Mouse (Mus musculus) spleen, adult 2 months (tissue): ENCODE measurements around the gene Pid1. TPM values are rescaled to one million over a fixed set of nuclear protein-coding genes. Genes with fewer than 3 reads are reported as not detected.

ENCODE experiments used
- DNase-seq, 2 experiments: peaks; one replicate each; pipeline versions ENCODE4 v3.0.0 to v3.0.0-alpha.2; 2012 to 2021; ENCODE audit warnings: low spot score in 2 of 2, low read depth in 1 of 2
- H3K27ac ChIP-seq: fragments of 200-500 bp; 2 replicates; pipeline ENCODE4 v1.5.1; 2012; ENCODE audit warnings: low read length, inconsistent platforms; ENCODE audit not compliant: insufficient read depth
- H3K27me3 ChIP-seq: fragments of 200-500 bp; 2 replicates; pipeline ENCODE4 v1.6.1; 2012; ENCODE audit warnings: mild to moderate bottlenecking, moderate library complexity, low read length, inconsistent platforms; ENCODE audit not compliant: control insufficient read depth, insufficient read depth
- H3K36me3 ChIP-seq: fragments of 200-500 bp; 2 replicates; pipeline ENCODE4 v1.6.1; 2012; ENCODE audit warnings: mild to moderate bottlenecking, low read length, inconsistent platforms; ENCODE audit not compliant: control insufficient read depth, insufficient read depth
- H3K4me1 ChIP-seq: fragments of 200-500 bp; 2 replicates; pipeline ENCODE4 v1.6.1; 2011; ENCODE audit warnings: inconsistent platforms; ENCODE audit not compliant: control insufficient read depth, insufficient read depth, insufficient read length
- H3K4me3 ChIP-seq: fragments of 200-500 bp; 2 replicates; pipeline ENCODE4 v1.5.1; 2011; ENCODE audit warnings: mild to moderate bottlenecking, inconsistent platforms; ENCODE audit not compliant: insufficient read depth, insufficient read length; ENCODE audit errors: extremely low read depth
- CTCF ChIP-seq: fragments of 200-500 bp; IDR thresholded peaks from 2 replicates; pipeline ENCODE4 v1.5.1; 2011; ENCODE audit warnings: mild to moderate bottlenecking, inconsistent platforms; ENCODE audit not compliant: insufficient read depth, insufficient read length, insufficient replicate concordance; ENCODE audit errors: extremely low read depth
- POLR2A ChIP-seq: fragments of 200-500 bp; IDR thresholded peaks from 2 replicates; pipeline ENCODE4 v1.6.1; 2011; ENCODE audit warnings: low read depth, low read length, inconsistent platforms
- WGBS: fragments of 180-500 bp; shearing (Covaris S2); methylation state at CpG from one replicate; pipeline ENCODE4 v1.1.7; 2018; 5-methylcytosine and 5-hydroxymethylcytosine counted together
- polyA plus RNA-seq: library from polyadenylated mRNA; depleted of rRNA; stranded (reverse); fragments of >200 nt; gene quantifications from 2 replicates; pipeline ENCODE4 v1.2.3, GENCODE M21; 2012

Pid1 gene
- polyA plus RNA-seq, 1 experiment, result 8.4 TPM

DNA sequence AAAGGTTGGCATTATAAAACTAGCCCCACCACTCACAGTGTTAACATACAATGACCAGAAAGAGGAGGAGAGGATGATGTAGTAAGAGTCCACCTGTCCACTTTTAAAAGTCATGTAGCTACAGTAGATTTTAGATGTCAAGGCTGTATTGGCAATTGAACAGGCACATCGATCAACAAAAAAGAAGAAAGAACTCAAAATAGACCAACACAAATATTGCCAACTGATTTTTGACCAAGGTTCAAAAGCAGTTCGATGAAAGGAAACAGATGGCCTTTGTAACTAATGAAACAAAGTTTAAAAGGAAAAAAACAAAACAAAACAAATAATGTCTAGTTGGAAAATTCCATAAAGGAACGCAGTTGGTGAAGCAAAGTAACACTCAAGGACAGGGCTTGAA, 35.7 kb upstream of the Pid1 start:
- H3K27me3 ChIP-seq, result no peaks in the 10 kb centered on the region
- WGBS, result 77% methylated on average over 3 of the region's 3 CpGs
- H3K36me3 ChIP-seq, result no peaks in the 10 kb centered on the region
- no peaks in the 10 kb centered on the region for H3K4me1 ChIP-seq
- no peak overlapping the region for H3K27ac ChIP-seq
- TF ChIP-seq CTCF (no peak), POLR2A (no peak)
- no peak for DNase-seq
- no peak overlapping the region for H3K4me3 ChIP-seq

DNA sequence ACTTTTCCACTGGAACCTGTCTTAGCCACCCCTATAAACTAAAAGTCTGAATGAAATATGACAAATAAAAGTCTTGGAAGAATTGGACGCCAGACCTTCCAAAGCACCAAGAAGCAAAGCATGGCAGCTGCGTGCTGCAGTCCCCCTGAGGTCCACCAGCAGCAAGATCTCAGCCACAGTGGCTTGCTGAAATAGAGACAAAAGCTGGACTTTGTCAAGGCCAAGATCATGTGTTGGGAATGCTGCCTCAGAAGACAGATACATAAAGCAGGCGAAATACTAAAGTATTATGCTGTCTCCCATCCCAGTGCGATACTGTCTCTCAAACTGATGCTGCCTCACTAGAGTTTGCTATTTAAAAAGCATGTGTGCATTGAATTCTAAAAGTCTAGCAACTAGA, 35.1 kb upstream of the Pid1 start:
- no peaks in the 10 kb centered on the region for H3K27me3 ChIP-seq
- H3K27ac ChIP-seq, result no peak overlapping the region
- no peak for DNase-seq
- 89% methylated on average over 4 of the region's 4 CpGs for WGBS
- no peak overlapping the region for H3K4me3 ChIP-seq
- H3K36me3 ChIP-seq, result no peaks in the 10 kb centered on the region
- no peaks in the 10 kb centered on the region for H3K4me1 ChIP-seq
- TF ChIP-seq POLR2A, result no peak
- TF ChIP-seq CTCF, result no peak

DNA sequence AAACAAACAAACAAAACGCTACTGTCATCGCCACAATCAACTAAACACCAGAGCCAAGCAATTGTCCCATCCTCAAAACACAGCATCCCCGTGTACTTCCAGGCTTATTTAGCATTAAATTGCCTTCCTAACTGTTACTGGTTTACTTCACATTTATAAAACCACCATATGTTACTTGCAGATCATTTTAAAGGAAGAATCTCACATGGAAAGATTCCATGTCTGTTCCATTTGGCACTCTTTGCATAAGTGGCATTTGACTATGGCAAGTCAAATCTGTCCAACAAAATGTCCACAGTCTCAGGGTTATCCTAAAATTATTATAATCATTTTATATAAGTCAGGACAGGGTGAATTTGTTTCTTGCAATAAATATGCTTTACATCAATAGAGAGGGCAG, 32.8 kb upstream of the Pid1 start:
- no peak for DNase-seq
- Histone ChIP-seq H3K36me3 (no peaks in the 10 kb centered on the region), H3K4me3 (no peak overlapping the region), H3K27me3 (no peaks in the 10 kb centered on the region), H3K4me1 (no peaks in the 10 kb centered on the region), H3K27ac (no peak overlapping the region)
- TF ChIP-seq CTCF (no peak), POLR2A (no peak)
- WGBS, result 68% methylated on average over 3 of the region's 3 CpGs

DNA sequence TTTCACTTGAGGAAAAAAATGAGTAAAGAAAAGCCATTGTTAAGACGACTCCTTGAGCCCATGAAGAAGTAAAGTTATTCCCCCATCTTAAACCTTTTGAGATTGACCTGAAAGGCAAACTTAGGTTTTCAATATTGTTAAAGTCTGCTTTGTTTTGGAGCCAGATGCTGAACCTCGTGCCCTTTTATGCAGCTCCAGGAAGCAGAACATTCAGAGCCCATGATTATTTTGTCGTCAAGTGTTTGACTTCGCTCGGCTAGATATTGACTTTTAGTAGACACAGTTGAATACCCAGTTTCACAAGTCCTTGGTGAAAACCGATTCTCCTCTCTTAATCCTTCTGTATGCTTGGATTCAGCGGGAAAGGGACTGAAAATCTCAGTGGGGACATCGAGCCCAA, 31.9 kb upstream of the Pid1 start:
- no peak overlapping the region for H3K4me3 ChIP-seq
- TF ChIP-seq POLR2A (no peak), CTCF (no peak)
- no peaks in the 10 kb centered on the region for H3K27me3 ChIP-seq
- no peak overlapping the region for H3K27ac ChIP-seq
- no peaks in the 10 kb centered on the region for H3K4me1 ChIP-seq
- 81% methylated on average over 8 of the region's 8 CpGs for WGBS
- DNase-seq, result no peak
- no peaks in the 10 kb centered on the region for H3K36me3 ChIP-seq

DNA sequence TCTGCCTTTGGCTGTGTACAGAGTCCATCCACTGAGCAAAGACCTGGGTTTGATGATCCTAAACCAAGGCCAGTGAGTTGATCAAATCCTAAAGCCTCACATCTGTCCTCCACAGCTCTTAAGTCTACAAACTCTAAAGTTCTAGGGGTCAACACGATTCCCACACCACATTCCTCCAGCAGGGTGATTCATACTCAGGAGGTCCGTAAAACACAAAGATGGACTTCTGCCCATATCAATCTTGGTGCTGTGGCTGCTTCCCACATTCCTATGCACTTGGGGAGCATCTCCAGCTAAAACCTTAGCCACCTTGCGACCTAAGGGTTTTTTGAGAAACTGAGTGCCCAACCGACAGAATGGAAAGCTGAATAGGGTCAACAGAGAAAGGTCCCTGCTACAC, 27.0 kb upstream of the Pid1 start:
- H3K36me3 ChIP-seq, result no peaks in the 10 kb centered on the region
- TF ChIP-seq POLR2A (no peak), CTCF (no peak)
- H3K27me3 ChIP-seq, result no peaks in the 10 kb centered on the region
- H3K4me1 ChIP-seq, result no peaks in the 10 kb centered on the region
- no peak for DNase-seq
- no peak overlapping the region for H3K27ac ChIP-seq
- H3K4me3 ChIP-seq, result no peak overlapping the region
- WGBS, result 82% methylated on average over 4 of the region's 4 CpGs

DNA sequence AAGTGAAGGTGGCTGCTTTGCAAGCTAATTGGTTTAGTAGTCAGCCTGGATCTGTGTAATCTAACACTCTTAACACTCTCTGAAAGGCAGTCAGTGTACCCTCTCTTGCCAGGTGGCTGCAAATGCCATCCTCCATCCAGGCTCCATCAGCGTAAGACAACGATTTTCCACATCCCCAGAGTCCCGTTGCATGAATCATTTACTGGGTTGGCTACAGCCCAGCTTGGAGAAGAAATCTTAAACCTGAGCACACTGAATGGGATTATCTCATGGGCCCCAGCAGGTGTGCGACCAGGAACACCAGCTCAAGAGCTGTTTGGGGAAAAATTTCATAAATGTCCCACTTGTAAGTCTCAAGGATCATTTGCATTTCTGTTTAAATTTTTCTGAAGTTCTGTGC, 23.6 kb upstream of the Pid1 start:
- H3K4me3 ChIP-seq, result no peak overlapping the region
- 84% methylated on average over 4 of the region's 4 CpGs for WGBS
- DNase-seq, result no peak
- TF ChIP-seq POLR2A (no peak), CTCF (no peak)
- H3K4me1 ChIP-seq, result no peaks in the 10 kb centered on the region
- no peaks in the 10 kb centered on the region for H3K27me3 ChIP-seq
- H3K27ac ChIP-seq, result no peak overlapping the region
- H3K36me3 ChIP-seq, result no peaks in the 10 kb centered on the region

DNA sequence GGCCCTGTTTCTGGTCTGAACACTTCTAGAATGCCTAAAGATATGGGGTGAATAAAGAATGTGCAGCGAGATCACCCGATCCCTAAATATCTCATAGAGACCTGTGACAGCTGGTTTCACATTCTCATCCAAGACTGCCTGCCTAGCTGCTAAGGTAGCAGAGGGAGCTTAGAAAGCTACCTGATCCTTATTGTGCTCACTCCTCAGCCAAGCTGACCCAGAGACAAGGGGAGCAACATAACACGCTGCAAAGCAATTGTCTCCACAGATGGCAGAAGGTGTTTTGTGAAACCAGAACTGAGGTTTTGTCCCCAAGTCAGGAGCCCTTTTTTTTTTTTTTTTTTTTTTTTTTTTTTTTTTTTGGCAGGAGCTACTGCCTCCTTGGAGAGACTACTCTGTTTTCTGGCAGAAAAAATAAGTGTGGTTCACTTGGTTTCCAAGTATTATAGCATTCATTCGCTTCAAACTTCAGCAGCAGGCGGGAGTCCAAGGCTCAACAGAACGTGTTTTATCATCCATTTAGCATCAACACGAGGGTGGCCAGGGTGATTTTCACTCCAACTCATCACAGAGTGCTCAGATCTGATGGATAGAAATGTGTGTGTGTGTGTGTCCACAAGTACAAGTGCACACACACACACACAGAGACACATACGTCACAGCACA, 22.6 kb upstream of the Pid1 start:
- no peaks in the 10 kb centered on the region for H3K36me3 ChIP-seq
- H3K4me3 ChIP-seq, result no peak overlapping the region
- H3K27me3 ChIP-seq, result no peaks in the 10 kb centered on the region
- WGBS, result 81% methylated on average over 8 of the region's 8 CpGs
- H3K27ac ChIP-seq, result no peak overlapping the region
- H3K4me1 ChIP-seq, result no peaks in the 10 kb centered on the region
- no peak for TF ChIP-seq CTCF
- TF ChIP-seq POLR2A, result no peak
- DNase-seq, result no peak
